Mouse (Mus musculus): ENCODE results near the gene Sox6.

DNA sequence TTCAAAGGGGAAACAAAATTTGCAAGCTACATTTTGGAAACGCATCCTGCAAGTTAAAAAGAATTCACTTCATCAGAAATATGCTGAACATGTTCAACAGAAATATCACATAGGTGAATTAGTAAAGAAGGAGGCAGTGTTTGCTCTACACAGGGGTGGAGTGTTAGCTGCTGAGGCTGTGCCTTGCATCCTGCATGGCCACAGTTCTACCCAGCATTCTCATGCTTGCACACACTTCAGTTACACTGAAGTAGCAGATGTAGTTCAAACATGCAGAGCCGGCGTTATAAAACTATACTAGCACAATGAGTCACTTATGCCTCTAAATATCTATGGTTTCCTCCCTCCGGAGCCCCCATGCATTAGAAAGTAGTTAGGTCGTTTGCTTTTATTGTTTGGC lies 94.3 kb downstream of the Sox6 start:
- TF ChIP-seq CTCF (conservative IDR thresholded peaks at IDR 0.05; ENCODE audit: low read length) (no peak), NANOG (IDR thresholded peaks at IDR 0.05; ENCODE audit: borderline replicate concordance, low read length) (no peak)
